Mouse (Mus musculus) heart, postnatal 0 days (tissue): ENCODE data around the gene Slit1.

ENCODE experiments used
- CTCF ChIP-seq: IDR thresholded peaks from 2 replicates; pipeline ENCODE4 v1.5.1; 2016; ENCODE audit warnings: antibody characterized with exemption, control low read depth, low read depth
- EP300 ChIP-seq: IDR thresholded peaks from 2 replicates; pipeline ENCODE4 v1.6.1; 2016; ENCODE audit warnings: antibody characterized with exemption, low read depth

DNA sequence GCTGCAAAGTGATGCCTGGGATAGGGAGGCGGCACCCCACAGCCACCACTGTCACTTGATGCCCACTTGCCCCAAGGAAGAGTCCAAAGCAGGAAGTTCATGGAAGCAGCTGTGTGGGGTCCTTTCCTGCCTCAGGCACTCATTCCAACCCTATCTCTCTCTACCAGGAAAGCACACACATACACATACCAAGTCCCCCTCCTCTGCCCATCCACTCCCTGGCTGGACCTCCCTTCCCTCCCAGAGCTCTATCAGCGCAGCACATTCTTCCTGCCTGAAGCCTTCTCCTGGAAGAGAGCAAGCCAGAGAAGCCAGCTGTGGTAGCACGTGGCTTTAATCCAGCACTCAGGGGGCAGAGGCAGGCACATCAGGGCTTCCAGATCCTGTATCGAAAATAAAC, 65.9 kb downstream of the Slit1 start:
- TF ChIP-seq CTCF (no peak), EP300 (no peak)
